Mouse (Mus musculus) mesoderm, embryonic 11.5 days (tissue): ENCODE measurements around the gene A1cf.

ENCODE experiments used
- DNase-seq: peaks from one replicate; pipeline ENCODE4 v3.0.0-alpha.2; 2012; ENCODE audit warnings: low read depth, low spot score

The A1cf gene

DNA sequence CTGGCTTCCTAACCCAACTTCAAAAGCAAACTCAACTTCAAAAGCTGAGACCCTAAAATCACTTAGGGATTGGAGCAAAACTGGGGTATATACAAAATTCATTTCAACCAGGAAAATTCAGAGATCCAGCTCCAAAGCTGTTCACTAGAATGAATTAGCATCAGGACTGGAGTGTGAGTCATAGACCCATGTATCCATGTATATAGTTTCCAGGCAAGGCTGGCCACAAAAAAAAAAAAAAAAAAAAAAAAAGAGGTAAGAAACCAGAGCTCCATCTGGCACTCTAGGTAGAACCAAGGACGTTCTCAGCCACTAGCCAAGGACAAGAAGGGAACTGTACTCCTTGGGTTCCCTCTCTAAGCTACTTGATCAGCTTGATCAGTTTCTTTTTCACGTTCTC, 85.2 kb downstream of the A1cf start:
- DNase-seq, result no peak

- DNase-seq, result no peak
Observed at GRCm38 (mm10) chr19:31954267-31954666, 85.7 kb downstream of the A1cf start.

GRCm38 (mm10) chr19:31954696-31955095, 86.1 kb downstream of the A1cf start:
- DNase-seq, result no peak

- DNase-seq, result no peak
Observed at GRCm38 (mm10) chr19:31956359-31956758, 87.8 kb downstream of the A1cf start.

GRCm38 (mm10) chr19:31960434-31960833, 91.9 kb downstream of the A1cf start:
- no peak for DNase-seq

DNA sequence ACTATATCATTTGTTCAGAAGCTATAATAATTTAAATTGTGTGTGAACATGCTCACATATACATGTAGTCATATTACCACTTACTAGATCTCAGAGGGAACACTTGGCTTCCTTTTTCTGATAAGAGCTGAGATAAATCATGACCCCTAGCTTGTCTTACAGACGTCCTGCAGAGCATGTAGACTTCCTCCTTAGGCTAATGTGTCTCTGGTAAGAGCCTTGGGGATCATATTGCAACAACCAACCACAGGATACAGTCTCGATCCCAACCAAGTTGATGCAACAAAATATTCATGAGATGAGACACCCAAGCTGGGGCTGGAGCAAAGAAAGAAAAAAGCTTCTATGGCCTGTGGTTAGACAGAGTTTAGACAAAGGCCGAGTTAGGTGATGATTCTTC, 94.6 kb downstream of the A1cf start:
- no peak for DNase-seq

DNA sequence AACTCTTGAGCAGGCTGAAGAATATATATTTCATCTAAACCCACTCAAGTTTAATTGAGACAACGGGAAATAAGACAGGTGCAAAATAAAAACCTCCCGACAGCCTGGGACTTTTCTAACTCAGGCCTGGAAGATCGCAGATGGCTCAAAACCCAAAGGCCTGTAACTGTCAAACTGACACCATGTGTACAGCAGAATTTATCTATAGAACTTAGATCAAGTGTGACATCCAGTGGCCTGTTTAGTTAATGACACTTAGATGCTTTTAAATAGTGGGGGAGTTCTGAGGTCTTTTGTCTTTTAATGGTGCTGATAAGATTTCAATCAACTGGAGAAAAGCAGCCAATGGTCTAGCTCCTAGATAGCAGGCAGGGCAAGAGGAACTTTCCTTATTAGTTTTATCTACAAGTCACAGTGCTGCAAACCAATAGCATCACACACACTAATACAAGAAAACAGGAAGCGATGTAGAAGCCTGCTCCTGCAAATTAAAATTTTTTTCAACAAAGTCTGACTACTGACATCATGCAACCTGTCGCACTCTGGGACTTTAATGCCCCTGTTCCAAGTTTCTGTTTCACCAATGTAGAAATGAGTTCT, 99.5 kb downstream of the A1cf start:
- peak; percentile 12 for DNase-seq

GRCm38 (mm10) chr19:31971405-31971804, 102.8 kb downstream of the A1cf start:
- no peak for DNase-seq

DNA sequence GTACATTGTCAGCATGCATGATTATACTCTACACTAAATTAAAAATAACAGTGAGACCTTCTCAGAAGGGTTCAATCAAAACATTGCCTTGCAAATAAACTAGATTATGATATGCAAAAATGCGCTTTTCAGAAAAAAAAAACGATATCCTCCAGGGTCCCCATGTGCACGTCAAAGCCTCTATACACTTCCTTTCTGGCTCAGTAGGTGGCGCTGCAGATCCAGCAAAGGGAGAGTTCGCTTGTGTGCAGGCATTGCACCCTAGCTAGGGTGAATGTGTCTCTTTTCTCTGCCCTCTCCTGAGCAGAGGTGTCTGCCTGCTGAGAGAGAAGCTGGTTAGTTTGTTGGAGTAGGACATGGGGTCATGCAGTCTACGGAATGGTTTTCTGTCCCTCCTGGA, 103.4 kb downstream of the A1cf start:
- peak; percentile 87 for DNase-seq

DNA sequence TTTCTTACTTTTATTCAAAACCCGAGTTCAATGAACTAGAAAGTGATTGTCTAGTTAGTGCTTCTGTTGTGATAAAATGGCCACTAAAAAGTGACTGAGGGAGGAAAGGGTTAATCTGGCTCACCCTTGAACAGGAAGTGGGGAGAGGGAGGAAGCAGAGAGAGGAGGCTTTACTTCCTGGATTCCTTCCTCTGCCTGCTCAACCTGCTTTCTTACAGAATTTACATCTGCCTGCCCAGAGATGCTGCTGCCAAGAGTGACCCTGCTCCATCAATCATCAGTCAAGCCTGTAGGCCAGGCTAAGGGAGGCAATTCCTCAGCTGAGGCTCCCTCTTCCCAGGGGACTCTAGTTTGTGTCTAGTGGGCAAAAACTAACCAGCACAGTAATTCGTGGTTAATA, 107.3 kb downstream of the A1cf start:
- peak; percentile 45 for DNase-seq

DNA sequence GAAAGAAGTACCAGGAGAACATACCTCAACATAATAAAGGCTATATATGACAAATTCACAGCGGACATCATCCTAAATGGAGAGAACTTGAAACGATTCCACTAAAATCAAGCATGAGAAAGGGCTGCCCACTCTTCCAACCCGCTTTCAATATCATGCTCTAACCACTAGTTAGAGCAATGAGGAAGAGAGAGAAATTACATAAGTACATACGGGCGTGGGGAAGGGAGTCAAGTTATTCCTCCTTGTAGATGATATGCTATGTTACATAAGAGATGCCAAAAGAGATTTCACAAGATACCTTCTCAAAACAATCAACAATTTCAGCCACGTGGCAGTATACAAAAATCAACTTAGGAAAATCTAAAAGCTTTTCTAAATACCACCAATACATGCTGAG, 122.5 kb downstream of the A1cf start:
- no peak for DNase-seq

DNA sequence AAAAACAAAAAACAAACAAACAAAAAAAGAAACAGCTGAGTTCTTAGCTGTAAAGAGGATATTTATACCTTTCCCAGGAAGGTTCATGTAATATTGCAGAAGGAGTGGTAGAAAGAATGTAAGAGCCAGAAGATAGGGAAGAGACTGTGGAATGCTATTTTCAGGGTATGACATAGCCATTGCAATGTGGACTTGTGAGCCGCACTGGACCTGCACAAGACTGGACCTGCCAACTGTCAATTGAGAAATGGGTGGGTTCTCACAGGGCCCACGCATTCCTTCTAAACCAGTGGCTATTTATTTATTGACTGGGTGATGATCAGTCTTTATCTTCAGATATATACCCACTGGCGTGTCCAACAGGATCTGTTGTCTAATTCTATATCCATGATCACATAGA, 128.4 kb downstream of the A1cf start:
- DNase-seq, result no peak
